Mouse (Mus musculus) frontal cortex, postnatal 10 days (tissue): Measurements from ENCODE around the gene Mt1.

Experiments used
- DNase-seq, 2 experiments: peaks; one replicate each; pipeline ENCODE4 v3.0.0; 2022; ENCODE audit warnings: low spot score in 2 of 2, mixed read lengths in 1 of 2

The Mt1 gene

DNA sequence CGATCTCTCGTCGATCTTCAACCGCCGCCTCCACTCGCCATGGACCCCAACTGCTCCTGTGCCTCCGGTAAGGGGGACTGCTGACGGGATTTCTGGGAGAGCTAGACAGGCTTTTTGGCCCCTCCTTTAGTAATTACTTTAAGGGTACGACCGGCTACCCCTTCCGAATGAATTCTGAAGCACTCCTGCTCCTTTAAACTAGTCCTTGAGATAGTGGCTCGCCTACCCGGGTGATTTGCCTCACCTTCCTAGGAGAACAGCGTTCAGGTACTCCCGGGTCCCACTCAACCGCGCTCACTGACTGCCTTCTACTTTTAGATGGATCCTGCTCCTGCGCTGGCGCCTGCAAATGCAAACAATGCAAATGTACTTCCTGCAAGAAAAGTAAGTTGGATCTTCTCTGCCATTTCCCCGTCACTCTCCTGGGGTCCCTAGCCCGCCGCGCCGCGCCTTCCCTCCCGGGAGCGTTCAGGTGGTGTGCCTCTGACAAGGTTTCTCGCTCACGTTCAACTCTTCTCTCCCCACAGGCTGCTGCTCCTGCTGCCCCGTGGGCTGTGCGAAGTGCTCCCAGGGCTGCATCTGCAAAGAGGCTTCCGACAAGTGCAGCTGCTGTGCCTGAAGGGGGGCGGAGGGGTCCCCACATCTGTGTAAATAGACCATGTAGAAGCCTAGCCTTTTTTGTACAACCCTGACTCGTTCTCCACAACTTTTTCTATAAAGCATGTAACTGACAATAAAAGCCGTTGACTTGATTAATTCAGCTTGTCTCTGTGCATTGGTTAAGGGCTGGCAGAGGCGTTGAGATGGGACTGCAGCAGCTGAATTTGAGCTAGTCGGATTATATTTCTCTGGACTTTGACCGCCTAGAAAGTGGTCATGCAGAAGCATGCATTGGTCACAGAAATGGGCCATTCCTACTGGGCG, 5.8 kb upstream of the Mt1 start:
- no peak for DNase-seq

DNA sequence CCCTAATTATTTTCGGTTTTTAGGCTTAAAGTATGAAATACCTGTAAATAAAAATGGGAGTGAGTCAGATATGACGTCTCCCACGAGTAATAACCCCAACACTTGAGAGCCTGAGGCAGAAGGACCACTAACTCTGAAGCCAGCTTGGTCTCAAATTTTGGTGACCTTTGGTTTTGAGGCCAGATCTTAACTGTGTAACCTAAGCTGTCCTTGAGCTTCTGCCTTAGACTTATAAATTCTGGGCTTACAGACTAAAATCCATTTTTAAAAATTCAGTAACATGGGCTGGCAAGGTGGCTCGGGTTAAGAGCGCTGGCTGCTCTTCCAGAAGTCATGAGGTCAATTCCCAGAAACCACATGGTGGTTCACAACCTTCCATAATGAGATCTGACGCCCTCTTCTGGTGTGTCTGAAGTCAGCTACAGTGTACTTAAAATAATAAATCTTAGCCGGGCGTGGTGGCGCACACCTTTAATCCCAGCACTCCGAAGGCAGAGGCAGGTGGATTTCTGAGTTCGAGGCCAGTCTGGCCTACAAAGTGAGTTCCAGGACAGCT, 5.0 kb upstream of the Mt1 start:
- no peak for DNase-seq

DNA sequence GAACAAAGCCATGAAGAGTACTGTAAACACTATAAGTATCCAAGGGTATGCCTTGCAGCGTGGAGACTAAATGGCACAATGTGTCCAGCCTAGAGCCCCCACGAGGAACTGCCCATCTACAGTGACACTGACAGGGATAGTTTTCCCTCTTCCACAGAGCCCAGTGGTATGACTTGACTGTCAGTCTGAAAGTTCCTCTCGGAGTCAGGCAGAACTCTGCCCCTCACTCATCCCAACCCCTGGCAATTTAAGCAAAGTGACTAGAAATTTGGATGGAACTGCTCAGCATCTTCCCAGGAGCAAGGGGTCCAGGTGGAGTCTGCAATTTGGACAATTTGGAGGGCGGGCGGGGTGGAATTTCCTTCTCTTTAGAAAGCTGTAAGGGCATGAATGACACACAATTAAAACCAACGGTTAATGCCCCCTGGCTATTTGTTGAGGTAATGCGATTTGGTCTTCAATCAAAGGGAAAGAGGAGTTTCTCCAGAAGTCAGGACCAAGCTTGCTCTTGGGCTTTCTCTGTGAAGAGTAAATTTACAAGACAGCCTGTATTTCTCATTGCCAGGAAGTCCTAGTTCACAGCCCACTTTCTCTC, 4.2 kb upstream of the Mt1 start:
- DNase-seq: no peak

DNA sequence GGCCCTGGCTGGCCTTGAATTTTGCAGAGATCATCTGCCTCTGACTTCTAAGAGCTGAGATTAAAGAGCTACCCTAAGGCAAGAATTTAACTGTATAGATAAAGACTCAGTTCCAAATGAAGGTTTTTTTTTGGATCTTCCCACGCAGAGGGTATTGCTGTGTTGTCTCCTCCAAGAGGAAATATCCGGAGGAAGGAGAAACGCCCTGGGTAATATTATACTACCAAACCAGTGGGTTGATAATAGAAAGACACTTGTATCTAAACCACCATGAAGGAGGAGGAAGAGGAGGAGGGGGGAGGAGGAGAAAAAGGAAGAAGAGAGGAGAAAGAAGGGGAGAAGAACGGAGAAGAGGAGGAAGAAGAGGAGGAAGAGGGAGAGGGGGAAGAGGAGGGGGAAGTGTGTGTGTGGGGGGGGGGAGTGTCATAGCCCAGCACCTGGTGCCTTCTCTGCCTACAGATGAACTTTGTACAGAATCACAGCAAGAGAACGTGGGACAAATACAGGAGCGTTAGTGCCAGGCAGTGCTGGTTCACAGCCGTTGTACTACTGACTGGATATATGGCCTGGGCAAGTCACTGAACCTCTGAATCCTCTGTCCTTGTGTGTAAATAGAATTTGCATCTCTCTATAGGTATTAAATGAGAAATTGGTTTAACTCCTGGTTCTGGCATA, 1.0 kb upstream of the Mt1 start:
- no peak for DNase-seq

DNA sequence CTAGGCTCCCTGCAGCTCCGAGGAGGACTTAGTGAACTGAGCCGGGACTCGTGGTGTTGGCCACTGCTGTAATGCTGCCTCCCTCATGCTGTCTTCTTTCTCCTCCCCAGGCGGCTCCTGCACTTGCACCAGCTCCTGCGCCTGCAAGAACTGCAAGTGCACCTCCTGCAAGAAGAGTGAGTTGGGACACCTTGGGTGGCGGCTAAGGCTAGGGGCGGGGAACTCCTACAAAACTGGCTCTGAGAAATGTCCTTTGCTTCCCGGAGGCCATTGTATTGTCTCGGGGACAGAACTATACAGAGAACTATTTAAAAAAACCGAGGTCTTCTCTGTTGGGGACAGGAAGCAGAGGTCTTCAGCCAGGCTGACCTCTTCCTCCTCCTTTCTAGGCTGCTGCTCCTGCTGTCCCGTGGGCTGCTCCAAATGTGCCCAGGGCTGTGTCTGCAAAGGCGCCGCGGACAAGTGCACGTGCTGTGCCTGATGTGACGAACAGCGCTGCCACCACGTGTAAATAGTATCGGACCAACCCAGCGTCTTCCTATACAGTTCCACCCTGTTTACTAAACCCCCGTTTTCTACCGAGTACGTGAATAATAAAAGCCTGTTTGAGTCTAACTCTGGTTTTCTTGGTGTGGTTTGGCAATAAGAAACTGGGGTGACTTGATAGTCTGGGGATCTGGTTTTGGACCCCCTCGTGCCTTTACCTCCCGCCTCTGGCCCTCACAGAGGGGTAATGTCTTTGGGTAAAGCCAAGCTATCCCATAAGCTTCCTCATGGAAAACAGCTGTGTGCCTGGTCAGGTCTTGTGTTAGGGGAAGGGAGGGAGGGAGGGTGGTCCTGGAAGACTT, 1.1 kb downstream of the Mt1 start:
- DNase-seq: no peak

DNA sequence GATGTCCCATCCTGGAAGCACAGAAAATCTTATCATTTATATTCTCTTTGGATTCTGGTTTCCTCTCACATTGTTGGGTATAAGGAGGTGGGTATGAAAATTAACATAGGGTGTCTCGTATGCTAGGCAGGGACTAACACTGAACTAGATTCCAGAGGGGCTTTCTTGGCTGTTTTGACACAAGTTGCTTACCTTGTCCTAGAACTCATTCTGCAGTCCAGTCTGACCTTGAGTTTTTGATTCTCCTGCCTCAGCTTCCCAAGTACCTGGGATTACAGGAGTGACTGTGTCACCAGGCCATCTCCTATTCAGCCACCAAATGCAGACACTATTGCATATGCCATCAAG, 1.7 kb downstream of the Mt1 start:
- DNase-seq: no peak

DNA sequence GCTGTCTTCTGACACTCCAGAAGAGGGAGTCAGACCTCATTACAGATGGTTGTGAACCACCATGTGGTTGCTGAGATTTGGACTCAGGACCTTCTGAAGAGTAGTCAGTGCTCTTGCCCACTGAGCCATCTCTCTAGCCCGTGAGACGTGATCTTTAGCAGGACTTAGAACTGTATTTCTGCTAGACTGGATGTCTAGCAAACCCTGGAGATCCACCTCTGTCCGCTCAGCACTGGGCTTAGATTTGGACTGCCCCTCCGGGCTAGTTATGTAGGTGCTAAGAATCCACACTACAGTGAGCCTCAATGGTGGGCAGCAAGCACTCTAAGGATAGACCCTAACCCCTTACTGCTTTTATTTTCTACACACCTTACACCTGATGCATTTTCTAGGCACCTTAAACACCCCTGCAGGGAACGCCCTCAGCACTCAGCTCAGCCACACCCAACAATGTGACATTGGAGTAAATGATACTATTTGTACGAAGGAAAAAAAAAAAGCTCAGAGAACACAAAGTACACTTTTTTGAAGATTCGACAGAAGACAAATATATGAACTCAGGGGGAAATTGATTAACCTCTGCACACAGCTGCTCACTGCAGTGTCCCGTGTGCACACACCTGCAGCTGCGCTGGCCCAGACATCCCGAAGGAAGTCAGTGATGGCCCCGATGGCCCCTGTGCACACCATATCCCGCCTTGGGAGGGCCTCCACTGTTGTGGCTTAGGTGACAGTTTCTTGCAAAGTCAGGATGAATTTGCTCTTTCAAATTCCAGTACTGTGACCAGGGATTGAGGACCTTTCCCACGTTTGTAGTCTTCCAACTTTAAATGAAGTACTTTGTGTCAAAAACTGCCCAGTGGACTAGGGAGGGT, 3.4 kb downstream of the Mt1 start:
- DNase-seq: no peak

DNA sequence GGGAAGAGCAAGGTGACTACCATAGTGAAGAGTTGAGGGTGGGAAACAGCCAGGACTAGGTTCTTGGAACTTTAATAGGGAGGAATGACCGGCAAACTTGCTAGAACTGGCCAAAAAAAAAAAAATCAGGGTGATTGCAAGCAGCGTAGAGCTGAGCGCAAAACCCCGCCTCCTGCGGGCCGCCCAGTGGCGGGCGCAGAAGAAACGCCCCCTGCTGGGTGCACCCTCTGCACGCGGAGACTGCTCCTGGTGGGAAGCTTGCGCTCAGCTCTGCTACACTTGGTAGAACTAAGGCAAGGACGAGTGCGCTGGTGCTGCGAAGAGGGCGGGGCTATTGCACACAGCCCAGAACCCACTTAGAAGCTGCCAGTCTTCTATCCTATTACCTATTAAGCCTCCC, 4.2 kb downstream of the Mt1 start:
- peak; percentile 53 to 61 for DNase-seq

DNA sequence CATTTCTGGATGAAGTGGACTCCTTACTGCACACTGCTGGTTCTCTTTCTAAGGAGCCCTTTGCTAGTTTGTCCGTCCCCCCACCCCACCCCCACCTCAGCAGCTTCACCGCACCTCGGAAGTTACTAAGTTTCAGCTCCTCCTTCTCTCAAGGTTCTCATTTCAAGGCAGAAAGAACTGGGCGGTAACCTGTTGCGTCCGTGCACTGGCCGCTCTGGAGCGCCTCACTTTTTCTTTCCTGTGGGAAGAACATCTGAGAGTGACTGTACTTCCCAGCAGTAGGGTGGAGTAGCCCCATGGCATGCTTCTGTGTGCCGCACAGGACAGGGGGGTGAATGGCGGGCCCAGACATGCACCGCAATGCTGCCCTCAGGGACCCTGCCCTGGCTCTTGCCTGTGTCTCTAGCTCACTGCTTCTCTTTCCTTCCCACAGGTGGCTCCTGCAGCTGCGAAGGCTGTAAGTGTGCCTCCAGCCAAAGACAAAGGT, 5.5 kb downstream of the Mt1 start:
- no peak for DNase-seq

DNA sequence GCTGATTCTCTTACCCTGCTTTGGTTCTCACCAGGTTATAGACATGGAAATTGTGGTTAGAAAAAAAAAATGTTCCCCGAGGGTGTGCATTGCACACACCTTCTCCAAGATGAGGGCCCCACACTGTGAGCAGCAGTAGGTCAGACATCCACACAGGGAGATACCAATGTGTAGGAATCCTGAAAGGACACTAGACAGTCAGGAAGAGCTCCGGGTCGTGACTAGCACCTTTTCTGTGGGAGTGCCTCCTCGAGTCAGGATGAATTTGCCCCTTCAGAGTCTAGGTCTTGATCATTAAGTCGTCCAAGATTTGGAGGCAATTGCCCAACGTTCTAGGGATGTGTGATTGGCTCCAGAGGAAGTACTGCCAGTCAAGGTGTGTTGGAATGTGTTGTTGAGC, 6.9 kb downstream of the Mt1 start:
- DNase-seq: no peak

DNA sequence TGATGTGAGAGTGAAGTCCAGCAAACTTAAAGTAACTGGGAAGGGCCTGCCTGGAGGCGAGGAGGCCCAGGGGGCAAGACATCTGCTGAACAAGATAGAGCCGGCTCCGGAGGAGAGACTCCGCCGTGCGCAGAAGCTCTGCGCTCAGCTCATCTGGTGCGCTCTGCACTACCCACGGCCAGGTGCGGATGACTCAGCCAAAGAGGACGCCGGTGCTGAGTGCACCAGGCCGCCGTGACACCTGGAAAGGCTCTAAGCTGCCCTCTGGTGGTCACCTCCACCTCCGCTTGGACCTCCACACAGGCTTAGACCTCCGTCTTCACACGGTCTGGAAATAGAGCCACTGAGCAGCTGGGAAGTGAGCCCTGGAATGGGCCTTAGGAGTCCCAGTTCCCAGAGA, 7.7 kb downstream of the Mt1 start:
- peak in 1 of 2 experiments; percentile 53 for DNase-seq

DNA sequence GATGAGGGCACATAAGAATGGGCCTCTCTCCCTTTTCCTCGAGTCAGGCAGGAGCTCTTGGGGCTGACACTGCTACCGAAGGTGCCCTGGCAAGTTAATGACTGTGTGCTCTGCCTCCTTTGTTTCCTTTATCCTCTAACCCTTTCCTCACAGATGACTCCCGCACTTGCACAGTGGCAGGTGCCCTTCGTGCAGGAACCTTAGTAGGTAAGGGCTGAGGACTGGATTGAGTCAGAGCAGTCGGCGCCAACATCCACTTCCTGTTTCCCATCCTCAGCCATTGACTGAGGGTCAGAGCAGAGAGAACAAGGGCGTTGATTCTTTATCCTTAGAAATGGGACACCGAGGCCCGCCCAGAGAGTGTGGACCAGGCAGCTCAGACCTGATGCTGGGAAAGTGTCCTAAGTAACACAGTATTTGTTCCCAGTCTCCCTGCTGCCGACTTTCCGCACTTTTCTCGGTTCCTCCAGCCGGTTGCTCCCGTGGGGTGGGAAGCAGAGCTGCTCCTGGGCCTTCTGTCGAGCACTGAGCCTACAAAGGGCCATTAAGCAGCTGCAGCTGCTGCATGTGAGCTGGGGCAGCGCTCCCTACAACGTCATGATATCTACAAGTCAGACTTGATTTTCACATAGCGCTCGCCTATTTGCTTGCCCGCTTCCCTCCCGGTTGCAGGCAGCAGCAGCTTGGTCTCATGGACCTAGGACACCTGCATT, 8.6 kb downstream of the Mt1 start:
- DNase-seq: no peak

DNA sequence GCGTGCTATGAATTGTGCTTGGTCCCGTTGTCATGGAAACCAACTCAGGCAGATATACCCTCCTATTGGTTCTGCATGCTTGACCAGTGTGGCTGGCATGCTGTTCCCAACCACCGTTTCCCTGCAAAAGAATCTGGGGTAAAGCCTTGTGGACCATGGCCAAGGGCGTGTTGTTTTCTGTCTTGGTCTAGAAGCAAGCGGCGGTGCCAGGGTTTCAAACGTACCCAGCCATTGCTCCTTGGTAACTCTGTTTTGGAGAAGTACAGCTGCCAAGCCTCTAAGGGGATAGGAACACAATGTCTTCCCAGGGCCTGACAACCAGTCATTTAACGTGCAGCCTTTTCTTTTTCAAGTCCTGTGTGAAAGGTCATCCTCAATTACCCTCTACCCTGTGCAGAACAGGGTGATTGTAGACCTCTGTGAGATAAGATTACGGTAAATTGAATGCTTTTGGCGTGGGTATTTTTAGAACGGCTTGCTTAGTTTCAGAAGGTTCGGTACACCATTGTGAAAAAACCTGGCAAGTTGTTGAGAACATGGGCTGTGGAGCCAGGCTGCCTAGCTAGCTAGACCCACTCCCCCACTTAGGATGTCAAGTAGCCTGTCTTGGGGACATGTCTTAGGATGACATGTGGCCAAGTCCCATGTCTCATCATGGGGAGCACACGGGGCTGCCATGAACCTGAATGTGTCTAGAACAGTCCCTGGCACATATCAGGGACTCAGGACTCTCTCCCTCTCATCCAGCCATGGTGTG, 10.6 kb downstream of the Mt1 start:
- peak; percentile 59 to 78 for DNase-seq

DNA sequence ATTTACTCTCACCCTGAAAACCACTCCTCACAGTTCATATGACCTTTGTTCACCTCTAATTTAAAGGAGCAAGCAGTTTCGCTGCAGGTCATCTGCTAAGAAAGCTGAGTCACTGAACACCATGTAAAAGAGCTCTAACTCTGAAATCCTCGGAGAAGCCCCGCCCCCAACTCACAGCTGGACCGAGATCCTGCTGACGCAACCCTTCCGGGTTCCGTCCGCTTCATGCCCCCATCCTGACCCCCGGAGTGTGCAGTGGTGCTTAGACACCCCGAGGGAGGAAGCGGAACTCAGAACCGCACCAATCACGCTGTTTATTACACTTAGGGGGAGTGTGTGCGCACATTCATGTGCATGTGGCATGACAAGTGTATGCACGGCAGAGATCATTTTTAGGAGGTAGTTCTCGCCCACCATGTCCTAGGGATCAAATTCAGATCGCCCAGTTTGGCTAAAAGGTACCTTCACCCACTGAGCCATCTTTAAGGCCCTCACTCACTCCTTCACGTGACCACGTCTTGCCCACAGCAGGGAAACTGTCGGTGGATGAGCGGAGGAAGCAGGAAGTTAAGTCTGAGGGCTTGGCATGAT, 12.3 kb downstream of the Mt1 start:
- peak in 1 of 2 experiments; percentile 44 for DNase-seq

DNA sequence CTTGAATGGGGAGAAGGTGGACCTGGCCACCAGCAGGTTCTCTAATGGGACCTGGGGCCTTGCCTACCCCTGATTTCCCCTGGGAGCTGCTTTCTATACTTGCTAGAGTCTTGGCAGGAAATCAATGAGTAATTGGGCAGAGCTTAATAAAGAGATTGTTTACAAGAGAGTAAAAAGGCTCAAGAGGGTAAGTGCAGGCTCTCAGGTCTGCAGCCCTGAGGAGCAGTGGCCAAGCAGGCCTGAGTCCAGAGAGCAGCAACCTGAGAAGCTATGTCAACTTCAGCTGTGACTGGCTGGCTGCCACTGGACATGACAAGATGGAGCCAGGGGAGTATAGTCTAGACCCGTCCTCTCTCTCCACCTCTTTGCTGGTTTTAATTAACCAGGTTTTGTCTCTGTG, 14.0 kb downstream of the Mt1 start:
- DNase-seq: no peak

DNA sequence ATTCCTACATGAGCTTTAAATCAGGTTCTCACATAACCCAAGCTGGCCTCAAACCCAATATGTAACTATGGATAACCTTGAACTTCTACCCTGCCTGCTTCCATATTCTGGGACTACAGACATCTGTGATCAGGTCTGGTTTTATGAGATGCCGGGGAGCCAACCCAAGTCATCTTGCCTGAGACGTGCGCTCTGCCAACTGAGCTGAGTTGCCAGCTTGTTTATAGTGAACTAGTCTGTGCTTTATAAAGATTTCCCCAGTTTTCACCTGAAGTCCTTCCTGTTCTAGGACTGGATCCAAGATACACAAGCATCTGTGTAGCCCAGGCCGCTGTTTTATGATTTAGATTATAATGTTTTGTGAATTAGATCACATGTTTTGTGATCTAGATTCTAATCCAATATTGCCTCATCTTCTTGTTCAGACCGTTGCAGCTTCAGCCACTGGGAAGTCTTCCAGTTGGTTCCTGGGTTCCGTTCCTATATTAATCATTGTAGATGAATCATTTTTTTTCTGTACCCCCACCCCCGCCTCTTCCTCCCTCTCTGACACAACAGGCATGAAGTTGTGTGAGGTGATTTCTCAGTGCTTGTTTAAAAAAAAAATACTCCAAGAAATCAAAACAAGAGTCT, 15.8 kb downstream of the Mt1 start:
- no peak for DNase-seq

DNA sequence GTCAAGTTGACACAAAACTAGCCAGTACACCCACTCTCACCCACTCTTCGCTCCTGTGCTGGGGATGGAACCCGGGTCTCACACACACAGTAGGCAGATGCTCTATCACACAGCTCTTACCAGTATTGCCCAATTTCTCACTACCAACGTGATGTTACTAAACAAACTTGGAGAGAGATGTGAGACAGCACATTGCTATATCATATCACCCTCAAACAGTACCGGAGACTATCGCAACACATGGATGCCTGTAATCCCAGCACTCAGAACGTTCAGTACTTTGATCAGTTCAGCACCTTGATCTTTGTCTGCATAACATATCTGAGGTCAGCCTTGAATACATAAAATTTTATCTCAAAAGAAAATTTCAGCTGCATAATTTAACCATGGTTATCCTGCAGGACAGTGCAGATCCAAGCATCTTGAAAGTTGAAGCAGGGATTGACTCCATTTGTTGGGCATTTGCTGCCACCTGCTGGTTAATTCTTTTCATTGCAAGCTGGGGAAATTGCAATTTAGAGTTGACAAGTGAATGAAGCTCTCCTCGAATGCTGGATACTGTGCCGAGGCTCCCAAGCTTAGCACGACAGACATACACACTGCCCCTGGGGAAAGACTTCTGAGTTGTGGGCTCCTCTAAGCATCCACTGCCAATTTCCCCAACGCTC, 20.5 kb downstream of the Mt1 start:
- DNase-seq: peak in 1 of 2 experiments; percentile 61

DNA sequence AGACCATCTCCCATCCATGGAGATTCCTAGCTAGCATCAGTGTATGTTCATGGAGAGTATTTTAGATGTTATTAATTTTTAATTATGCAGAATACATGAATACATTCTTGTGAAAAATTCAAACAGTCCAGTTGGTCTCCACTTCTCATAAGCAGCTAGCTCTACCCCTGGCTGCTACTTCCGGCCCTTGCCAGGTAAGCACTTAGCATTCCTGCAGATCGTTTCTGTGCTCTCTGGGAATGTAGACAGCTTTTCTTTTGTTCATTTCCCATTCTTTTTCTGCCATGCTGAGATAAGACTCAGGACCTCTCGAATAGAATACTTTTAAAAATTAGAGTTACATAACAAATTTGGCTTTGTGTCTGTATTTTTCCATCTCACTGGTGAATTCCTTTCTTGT, 25.2 kb downstream of the Mt1 start:
- no peak for DNase-seq
